Mouse (Mus musculus) megakaryocyte, embryonic 14.5 days (primary cell): ENCODE data around the gene Gramd2.
"Not testable (repeated sequence)": the region's sequence is repeated elsewhere in the genome, so short reads cannot be mapped to it uniquely, and the experiment has no call there.

Experiments used
- FLI1 ChIP-seq: IDR thresholded peaks from 2 replicates; pipeline ENCODE4 v1.6.1; 2012; ENCODE audit warnings: low read length, inconsistent platforms, mixed read lengths
- GATA1 ChIP-seq: IDR thresholded peaks from 3 replicates; pipeline ENCODE4 v1.6.1; 2012; ENCODE audit warnings: mixed read lengths, low read length, inconsistent platforms, borderline replicate concordance

DNA sequence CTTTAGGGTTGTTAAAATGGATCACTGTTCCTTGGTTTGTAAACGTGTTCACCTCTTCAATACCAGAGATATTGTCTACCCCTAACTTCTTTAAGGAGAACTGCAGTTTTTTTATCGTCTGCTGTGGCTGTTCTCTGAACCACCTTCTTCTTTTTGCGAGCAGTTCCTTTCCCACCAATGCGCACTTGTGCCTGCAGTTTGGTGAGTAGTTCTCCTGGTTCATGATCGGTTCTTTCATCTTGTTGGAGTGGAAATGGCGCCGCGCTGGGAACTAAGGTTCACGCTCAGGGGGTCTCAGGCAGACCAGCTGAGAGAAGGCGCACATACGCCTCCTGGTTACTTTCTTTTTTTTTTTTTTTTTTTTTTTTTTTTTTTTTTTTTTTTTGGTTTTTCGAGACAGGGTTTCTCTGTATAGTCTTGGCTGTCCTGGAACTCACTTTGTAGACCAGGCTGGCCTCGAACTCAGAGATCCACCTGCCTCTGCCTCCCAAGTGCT is 87.1 kb downstream of the Gramd2 start:
- not testable (repeated sequence) for TF ChIP-seq FLI1, GATA1
